Mouse (Mus musculus) cerebellum, adult 2 months (tissue): Measurements from ENCODE around the gene Carmil1.

ENCODE experiments used
- CTCF ChIP-seq: fragments of 200-500 bp; IDR thresholded peaks from 2 replicates; pipeline ENCODE4 v1.5.1; 2011; ENCODE audit warnings: low read depth, mild to moderate bottlenecking, control low read depth, low read length, moderate library complexity, borderline replicate concordance; ENCODE audit not compliant: insufficient read depth
- POLR2A ChIP-seq: fragments of 200-500 bp; IDR thresholded peaks from 2 replicates; pipeline ENCODE4 v1.6.1; 2011; ENCODE audit warnings: low read length, control low read depth, borderline replicate concordance; ENCODE audit not compliant: insufficient read depth

GRCm38 (mm10) chr13:24037502-24037901 lies 243.1 kb downstream of the Carmil1 start:
- TF ChIP-seq CTCF (no peak), POLR2A (no peak)
